Mouse (Mus musculus) mouse embryonic stem cell (cell line): ENCODE measurements around the gene Gsk3a.

Experiments
- in situ Hi-C, 2 experiments: fragments of 300-500 bp; cut with MboI; formaldehyde crosslinking; loops; 1 replicate in 1 of 2; 3 replicates in 1 of 2; pipeline ENCODE4 v1.14.3; 2019 to 2020; ENCODE audit warnings: low sequenced_read_pairs in 2 of 2, low pct_unique_long_range_greater_than_20kb in 1 of 2, mixed read lengths in 1 of 2; ENCODE audit not compliant: unreplicated experiment in 1 of 2

The Gsk3a gene

DNA sequence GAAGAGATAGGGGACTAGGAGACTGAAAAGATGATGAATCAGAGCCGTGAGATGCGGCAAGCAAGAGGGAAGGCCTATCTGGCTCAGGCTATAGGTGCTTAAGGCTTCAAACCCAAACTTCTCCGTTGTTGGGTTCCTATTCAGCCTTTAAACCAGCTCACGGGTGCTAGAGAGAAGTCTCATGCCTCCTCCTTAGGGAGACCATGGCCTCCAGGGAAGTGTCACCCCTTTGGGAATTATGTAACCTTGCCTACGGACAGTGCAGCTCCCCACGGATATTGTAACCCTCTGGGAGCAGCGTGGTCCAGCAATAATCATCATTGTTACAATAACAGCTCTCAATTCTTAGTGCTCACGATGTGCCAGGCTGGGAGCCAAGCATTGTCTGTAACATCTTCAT, 14.2 kb upstream of the Gsk3a start:
- in situ Hi-C loops: no loop called here

DNA sequence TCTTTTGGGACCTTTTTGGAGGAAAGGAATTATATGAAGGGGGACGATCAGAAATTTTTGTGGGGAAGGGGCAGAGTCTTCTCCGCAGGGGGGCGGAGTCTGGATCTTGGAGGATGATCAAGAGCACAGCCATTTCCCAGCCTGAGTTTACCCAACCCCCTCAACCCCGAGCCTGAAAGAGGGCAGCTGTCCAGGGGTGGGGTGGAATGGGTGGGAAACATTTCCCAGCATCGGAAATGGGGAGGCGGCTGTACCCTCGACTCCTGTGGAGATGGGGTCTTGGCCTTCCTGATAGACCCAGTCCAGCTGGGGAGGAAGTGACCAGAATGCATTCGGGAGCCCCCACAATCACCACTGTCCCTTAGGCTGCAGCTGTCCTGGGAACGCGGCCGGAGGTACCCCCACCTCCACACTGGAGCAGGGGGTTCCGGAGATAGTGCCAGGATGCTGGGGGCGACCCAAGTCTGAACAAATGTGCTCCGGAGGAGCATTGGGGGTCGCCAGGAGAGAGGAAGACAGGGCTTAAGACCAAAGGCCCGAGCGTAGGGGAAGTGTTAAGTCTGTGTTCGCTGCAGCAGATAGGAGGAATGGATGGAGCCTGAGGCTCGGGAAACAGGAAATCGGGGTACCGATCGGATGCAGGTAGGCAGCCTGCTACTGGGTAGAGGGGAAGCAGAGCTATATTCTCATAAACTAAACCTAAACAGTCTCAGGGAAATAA, 13.6 kb upstream of the Gsk3a start:
- in situ Hi-C loops: no loop called here

DNA sequence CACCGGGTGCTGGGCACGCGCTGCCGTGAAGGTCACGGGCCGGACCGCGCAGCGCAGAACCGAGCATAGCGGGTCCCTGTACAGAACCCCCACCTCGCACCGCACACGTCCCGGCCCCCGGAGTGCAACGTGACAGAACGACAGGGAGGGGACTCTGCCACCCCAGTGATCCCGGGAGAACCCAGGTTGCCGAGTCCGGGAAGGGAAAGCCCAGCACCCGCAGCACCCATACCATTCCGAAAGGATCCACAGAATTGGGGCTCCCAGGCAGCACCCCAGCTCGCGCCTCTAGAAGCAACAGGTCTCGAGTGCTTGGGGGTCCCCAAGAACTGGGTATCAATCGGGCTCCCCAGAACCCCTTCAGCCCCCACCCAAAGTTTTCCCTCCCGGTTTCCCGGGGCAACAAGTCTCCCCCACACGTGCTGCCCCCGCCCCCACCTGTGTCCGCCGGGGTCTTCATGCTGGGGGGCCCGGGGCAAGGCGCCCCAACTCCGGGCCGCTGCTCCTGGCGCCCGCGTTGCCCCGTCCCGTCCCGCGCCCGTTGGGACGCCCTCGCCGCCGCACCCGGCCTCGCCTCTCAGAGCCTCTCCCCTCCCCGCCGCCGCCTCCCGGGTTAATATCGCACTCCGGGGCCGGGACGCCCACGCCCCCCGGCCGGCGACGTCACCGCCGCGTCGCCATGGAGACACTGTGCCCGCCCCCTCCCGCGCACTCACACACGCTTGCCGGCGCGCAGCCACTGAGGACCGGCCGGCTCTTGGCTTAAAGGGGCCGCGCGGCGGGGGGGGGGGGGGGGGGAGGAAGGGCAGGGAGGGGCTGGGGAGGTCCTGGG, 12.7 kb upstream of the Gsk3a start, which contains the start of gene Erf:
TSS of gene Erf (minus strand) at position 621 of the 832 bp plus-strand sequence.
- in situ Hi-C loops: no loop called here

DNA sequence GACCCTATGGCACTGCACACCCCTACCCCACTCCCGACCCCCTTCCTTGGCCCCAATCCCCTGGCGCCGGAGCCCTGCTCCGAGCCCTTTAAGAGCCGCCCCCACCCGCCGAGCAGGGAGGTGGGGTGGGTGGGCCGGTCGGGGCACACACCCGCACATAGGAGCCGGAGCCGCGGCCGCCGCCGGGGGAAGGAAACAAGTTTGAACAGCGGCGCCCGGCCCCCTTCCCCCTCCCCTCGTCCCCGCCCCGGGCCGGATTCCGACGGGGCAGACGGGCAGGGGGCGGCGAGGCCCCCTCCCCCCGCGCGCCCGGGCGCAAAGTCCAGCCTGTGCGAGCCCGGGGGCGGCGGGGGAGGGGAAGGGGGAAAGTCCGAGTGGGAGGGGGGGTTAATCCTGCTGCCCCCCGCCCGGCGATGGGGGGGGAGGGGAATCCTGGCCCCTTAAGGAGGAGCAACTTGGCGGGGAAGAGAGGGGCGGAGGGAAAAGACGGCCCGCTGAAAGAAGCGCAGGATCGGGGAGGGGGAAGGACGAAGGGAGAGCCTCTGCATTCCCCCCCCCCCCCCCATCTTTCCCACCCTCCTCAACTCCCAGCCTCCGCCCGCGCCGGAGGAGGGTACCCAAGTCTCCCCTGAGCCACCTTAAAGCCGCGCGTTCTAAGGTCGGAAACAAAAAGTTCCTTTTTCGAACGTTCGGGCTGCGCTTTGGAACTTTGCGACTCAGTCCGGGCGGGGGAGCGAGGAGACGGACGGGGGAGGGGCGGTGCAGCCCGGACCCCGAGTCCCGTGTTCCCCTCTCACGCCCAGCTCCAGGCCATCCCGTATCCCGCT, 11.9 kb upstream of the Gsk3a start:
- in situ Hi-C loops: no loop called here

DNA sequence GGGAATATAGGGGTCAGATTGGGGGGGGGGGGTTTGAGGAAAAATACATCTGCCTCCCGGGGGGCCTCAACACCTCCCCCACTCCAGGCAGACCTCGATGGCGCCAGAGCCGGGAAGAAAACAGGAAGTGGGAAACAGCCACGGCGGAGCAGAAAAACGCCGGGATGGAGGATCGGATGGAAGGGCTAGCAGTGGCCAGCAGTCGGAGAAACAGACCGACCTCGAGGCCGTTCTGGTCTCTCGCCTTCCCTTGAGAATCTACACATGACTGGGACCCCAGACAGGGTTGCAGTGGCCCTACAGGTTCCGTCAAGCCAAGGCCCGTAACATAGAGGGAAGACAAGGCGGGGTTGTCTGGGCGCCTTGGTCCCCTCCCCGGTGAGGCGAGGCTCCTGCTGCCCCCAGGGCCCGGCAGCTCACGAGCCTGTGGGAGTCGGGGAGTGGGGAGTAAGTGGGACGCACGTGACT, 11.2 kb upstream of the Gsk3a start:
- in situ Hi-C loops: no loop called here

DNA sequence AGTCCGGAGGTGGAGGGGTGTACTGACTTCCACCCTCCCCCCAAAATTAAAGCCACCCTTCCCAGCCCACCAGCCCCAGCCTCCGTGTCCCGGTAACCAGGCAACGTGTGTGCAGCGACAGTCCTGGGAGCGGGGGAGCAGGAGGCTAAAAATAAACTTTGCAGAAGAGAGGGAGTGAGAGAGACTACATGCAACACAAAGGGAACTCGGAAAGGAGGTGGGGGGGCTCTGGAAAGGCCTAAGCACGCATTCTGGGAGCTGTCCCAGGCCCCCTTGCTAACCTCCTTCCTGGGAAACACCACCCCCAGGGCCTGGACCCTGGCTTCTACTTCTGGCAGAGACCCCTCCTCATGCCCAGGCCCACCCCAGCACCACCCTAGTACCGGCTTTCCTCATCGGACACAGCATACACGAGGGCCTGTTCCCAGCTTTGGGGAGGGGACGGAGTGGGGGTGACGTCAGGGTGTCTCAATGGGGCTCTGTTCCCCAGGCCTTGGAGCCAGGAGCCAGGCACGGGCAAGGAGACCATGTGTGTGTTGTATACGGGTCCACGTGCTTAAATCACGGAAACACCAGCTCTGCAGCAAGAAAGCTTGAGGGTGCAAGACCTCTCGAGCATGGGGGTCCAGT, 10.5 kb upstream of the Gsk3a start:
- in situ Hi-C loops: no loop called here

DNA sequence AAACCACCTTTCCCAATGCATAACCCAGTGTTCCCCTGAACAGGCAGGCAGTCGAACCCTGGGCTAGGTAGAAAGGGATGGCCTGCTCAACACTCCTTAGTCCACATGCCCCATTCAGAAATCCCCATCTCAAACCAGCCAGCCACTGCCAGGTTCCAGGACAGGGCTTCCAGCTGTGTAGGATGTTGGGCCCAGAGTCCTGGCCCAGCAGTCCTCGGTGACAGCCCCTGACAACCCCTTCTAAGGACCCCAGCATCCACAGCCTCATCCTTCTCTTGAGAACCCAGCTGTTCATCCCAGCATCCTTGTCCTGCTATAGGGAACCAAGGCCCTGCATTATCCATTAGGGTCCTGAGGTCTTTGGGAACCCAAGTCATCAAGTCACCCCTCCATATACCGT, 9.8 kb upstream of the Gsk3a start:
- in situ Hi-C loops: no loop called here

DNA sequence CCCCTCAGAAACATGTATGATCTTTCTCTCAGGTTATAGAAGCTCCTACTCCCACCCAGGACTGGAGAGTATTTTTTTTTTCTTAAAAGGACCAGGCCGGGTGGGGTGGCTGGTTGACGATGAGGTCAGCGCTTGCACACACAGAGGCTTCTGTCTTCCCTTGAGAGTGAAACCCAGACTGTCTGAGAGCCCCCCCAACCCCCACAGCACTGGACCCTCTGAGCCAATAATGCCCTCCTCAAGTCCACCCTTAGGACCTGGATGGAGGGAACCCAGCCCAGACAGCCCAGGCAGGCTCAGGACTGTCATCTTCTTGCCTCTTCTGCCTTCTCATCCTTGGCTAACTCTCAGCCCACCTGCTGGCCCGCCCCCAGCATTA, 9.1 kb upstream of the Gsk3a start:
- in situ Hi-C loops: no loop called here

DNA sequence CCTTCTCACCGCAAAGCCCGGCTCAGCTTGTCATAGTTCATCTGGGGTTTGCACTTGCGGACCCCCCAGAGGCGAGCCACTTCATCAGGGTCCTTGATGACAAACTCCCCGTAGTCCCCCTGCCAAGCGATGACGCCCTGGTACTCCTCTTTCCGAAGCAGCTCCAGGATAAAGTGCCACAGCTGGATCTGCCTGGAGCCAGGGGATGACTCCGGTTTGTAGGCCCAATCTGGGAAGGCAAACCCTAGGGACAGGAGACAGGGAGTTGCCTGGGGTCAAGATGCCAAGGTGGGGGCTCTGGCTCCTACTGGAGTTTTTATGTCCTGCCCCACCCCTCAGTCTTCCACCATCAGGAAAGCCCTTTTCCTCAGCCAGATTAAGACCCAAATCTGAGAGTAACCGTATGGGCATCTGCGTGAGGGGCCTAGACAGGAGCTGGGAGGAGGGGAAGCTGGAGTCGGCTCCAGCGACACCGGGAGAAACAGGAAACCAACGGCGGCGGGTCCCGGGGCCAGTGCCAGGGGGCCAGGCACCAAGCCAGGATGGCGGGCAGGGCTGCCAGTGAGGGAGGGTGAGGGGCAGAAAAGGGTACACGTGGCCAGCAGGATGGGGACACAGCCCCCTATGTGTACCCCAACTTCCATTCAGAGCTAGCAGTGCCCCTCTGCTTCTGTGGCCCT, 8.6 kb upstream of the Gsk3a start:
- in situ Hi-C loops: no loop called here

DNA sequence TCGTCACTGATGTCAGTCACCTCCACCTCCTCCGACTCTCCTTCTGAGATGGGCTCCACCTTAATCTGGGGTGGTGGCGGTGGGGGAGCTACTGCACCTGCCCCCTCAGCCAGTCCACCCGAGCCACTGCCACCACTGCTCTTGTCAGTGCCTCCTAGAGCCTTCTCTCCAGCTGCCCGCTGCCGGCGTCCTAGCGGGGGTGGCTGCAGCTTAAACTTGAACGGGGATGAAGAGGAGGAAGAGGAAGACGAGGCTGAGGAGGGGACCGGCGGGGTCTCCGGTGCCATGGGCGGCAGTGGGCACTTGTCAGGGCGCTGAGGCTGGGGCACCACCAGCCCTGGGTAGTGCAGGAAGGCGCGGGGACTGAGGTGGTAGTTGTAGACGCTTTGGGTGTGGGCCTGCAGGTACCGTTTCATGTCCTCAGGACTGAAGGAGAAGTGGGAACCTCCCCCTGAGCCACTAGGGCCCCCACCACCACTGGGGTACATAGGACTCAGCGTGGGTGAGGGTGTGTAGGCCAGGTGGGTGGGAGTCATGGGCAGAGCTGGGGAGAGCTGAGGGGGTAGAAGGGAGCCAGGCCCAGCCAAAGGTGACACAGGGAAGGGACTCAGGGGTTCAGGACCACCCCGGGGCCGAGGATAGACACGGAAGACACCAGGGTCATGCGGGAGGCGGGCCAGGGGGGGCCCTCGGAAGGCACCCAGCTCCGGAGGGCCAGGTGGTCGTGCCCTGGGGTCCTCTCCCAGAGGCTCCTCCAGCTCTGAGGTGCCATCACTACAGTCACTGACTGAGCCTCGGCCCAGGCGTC, 7.1 kb upstream of the Gsk3a start:
- in situ Hi-C loops: loop anchor here (5.0 kb wide), 1 partner anchor 33 kb away; no protein-coding TSS in a partner anchor

DNA sequence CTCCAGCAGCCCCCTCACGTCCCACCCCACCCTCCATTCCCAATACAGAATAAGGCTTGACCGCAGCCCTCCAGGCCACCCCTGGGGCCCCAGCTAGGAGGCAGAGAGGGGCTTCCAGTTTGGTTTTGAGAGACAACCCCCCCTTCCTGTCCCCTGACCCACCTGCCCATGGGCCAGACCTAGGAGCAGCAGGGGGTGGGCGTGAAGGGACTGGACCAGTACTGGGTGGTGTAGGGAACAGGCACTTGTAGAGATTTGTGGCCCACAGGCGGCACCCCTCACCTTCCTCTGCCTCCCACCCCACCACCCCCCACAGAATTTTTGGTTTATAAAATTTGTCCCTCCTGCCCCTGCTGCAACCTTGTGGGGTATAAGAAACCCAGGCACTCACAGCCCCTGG, 5.7 kb upstream of the Gsk3a start:
- in situ Hi-C loops: loop anchor here (5.0 kb wide), 1 partner anchor 34 kb away; no protein-coding TSS in a partner anchor

DNA sequence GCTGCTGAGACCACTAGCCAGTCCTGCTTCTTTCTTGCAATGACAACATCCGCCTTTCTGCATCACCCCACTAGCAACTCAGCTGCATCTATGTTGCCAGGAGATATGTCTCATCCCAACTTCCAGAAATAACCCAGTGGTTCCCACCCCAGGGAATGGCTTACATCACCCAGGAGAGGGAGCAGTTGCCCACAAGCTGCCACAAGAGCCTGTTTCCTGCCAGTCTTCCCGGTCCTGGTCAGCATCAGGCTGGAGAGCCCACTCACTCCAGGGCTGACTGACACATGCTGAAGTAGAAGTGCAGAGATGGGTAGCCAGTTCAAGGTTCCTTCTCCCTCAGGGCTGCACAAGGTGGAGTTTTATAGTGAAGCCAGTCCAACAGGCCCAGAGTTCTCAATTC, 3.4 kb upstream of the Gsk3a start:
- in situ Hi-C loops: loop anchor here (5.0 kb wide), 1 partner anchor 36 kb away; no protein-coding TSS in a partner anchor

DNA sequence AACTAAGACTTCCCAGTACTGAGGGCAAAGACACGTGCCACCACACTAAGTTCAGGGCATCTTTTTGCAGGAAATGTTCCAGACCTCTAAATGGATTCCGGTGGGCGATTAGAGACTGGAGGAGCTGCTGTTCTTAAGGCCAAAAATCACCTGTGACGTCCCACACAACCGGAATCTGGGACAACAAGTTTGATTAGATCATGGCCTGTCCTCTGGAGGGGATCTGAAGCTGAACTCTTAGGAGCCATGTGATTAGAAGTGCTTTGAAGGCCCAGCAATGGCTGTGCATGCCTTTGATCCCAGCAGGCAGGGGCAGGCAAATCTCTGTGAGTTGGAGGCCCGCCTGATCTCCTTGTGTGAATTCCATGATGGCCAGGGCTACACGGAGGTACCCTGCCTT, 3.0 kb upstream of the Gsk3a start:
- in situ Hi-C loops: loop anchor here (5.0 kb wide), 1 partner anchor 37 kb away; no protein-coding TSS in a partner anchor

DNA sequence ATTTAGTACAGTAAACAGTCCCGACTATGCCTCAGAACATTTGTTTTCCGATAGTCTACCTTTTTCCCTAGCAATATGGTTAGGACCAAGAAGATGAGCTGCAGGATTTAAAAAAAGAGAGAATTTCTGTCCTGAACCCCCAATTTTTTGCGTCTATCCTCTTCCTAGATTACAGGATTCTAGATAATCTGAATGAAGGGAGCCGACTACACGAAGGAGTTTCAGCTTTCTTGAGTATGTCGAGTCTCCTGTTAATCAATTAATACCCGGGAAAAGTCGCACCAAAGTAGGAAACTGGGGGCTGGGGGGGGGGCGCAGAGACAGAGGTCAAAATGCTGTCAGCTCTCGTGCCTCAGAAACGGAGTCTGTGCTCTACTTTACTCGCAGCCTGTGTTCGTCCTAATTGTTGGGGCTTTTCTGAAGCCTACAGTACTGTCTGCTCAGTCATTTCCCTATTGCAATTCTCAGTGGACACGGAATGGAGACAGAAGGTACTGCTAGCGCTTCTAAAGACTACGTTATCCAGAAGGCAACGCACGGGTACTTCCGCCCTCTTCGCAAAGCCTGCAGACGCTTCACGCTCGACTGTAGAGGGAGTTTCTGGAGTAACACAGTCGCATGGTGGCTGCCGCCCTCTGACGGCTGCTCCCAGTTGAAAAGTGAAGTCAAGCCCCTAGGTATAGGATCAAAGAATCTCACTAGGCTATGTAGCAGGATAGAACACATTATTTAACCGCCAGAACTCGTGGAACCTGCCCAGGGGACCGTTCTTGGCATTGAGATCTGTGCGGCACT, 1.4 kb upstream of the Gsk3a start:
- in situ Hi-C loops: no loop called here

DNA sequence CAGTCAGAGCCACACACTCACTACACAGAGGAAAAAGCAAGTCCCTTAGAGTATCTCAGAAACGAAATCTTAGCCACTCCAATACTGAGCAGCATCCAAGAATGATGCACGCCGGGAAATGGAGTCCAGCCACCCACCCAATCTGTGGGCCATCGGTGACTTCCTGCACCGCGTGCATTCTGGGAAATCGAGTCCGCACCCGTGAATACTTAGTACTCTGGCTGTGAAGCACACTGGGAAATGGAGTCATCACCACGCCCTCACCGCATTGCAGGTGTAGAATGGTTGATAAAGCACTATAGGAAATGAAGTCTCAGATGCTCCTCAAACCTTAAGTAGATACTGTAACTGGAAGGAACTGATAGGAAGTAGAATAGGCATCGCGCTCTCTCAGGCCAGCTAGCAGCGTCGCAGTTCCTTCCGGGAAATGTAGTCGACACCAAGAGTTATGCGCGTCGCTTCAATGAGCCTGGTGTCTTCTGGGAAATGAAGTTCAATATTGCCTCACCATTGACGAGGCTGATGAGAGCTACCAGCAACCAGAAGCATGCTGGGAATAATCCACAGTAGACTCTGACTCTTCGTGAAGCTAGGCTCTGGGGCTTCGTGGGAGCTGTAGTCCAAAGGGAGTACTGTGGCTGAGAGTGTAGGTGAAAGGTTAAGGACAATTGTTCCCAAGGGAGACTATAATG, 510 bp upstream of the Gsk3a start:
- in situ Hi-C loops: no loop called here

DNA sequence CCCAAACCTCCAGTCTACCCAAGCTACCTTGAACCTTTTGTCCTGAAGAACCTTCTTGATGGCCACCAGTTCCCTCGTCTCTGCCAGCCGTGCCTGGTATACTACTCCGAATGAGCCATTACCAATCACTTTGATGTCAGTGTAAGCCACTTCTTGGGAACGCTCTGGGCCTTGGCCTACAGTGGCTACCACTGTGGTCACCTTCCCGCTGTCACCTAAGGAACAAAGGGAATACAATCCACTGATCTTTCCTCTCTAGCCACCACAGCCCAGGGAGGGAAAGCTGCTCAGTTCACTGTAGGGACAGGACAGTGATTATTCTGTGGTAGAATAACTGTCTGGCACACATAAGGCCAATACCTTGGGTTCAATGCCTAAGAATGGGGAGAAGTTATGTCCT, 2.1 kb downstream of the Gsk3a start:
- in situ Hi-C loops: no loop called here
